Mouse (Mus musculus) layer of hippocampus, postnatal 25 days (tissue): Measurements from ENCODE around the gene Cript. TPM values are rescaled to one million over a fixed set of nuclear protein-coding genes. Genes with fewer than 3 reads are reported as not detected.

Experiments used
- total RNA-seq, 2 experiments: library from RNA; stranded (reverse); gene quantifications; 2 replicates each; pipeline ENCODE4 v1.2.3; 2021

Gene Cript
- total RNA-seq, 2 experiments from 2014 or later, result 58.6 to 61.3 TPM

Other genes with a start within 250 kb of the Cript start
- gene Tmem247, start 108.2 kb upstream of the Cript start, total RNA-seq, result not detected
- gene Atp6v1e2, start 77.7 kb upstream of the Cript start, total RNA-seq, result under 1 TPM in 1 of 2 experiments, not detected in 1; 0.27 TPM
- 10 to 100 TPM; 32.8 to 37.8 TPM for gene Rhoq, start 62.5 kb upstream of the Cript start, total RNA-seq
- gene Pigf, start 144 bp upstream of the Cript start, total RNA-seq, result 10 to 100 TPM; 16.9 to 17.7 TPM
- 100 to 1,000 TPM in 1 of 2 experiments, 10 to 100 TPM in 1; 98.3 to 101 TPM for gene Socs5, start 82.1 kb downstream of the Cript start, total RNA-seq
- 10 to 100 TPM; 51.0 to 53.2 TPM for gene Mcfd2, start 240.4 kb downstream of the Cript start, total RNA-seq